Mouse (Mus musculus) frontal cortex, postnatal 10 days (tissue): Measurements from ENCODE around the gene Ppp2r5c.
A peak's percentile ranks its signal among the peaks of the same experiment; 100 is the strongest.

ENCODE experiments used
- DNase-seq, 2 experiments: peaks; one replicate each; pipeline ENCODE4 v3.0.0; 2022; ENCODE audit warnings: low spot score in 2 of 2, mixed read lengths in 1 of 2

Ppp2r5c gene

GRCm38 (mm10) chr12:110488031-110488430 lies 41.1 kb downstream of the Ppp2r5c start:
- DNase-seq = no peak

DNA sequence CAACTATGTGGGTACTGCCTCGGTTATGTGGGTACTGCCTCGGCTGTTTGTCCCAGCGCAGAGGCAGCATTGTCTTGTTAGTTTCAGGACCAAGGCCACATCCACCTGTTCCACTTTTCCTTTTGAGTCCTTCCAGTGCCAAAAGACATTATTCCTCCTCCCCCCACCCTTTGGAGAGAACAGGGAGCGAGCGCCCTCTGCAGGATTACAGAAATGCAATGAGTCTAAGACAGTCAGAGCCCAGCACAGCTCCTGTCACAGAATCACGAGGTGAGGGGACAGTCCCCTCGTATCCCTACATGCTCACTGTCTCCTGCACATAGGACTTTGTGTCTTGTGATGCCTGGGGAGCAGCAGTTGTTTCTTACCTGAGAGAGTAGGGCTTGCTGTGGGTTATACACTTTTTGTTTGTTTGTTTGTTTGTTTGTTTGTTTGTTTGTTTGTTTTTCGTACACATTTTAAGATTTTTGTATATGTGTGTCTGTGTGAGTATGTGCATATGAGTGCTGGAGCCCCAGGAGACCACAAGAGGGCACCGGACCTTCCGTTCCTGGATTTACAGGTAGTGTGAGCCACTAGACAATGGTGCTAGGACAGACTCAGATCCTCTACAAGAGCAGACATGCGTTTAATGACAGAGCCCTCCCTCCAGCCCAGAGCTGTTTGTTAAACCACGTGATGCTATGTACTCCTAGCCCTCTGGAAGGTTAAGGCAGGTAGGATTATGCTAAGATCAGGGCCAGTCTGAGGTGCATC lies 43.2 kb downstream of the Ppp2r5c start:
- DNase-seq = no peak

- no peak for DNase-seq
Measured at GRCm38 (mm10) chr12:110492436-110492835, 45.5 kb downstream of the Ppp2r5c start.

DNA sequence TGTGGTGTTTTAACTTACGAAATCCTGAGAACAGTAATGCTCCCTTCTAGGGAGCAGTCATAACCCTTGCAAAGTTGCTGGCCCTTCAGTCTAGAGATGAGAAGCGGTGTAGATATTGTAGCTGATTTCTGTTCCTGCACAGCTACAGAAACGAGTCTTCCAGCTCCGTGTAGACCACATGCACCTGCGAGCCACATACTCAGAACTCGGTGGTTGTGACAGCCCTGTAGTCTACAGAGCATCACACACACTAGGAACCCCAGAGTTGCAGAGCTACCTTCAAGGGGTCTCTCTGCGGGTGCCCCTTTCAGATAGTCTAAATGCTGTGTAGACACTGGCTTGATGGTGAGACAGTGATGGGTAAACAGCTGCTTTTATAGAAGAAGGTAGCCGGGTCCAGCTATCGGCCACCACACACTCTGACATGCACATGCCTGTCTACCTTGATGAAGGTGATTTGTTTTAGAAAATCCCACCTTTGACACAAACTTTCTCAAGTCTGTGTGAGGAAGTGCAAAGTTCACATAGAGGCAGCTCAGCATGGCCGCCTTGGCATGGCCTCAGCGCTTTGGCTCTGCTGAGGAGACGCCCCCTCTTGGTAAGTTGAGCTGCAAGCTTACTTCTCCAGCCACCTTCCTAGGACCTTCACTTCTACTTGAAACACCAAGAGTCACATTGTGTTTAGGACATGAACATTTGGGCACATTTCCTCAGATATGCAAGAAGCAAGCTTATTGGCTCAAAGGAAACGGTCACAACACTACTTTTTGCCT lies 46.9 kb downstream of the Ppp2r5c start:
- DNase-seq = no peak

DNA sequence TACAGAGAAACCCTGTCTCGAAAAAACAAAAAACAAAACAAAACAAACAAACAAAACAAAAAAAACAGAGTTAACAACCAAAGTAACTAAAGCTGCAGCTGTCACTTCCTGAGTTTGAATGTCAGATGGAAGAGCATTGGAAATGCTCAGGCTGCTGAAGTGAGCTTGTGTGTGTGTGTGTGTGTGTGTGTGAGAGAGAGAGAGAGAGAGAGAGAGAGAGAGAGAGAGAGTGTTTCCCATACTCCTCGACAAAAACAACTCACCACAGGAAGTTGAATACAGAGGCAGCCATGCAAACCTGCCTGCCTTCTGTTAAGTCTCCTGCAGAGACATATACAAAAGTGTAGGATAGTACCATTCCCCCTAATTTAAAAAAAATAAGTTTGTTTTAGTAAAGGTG lies 47.9 kb downstream of the Ppp2r5c start:
- DNase-seq = no peak

- no peak for DNase-seq
Measured at GRCm38 (mm10) chr12:110495260-110495659, 48.3 kb downstream of the Ppp2r5c start.

- DNase-seq = no peak
Measured at GRCm38 (mm10) chr12:110496016-110496415, 49.1 kb downstream of the Ppp2r5c start.

DNA sequence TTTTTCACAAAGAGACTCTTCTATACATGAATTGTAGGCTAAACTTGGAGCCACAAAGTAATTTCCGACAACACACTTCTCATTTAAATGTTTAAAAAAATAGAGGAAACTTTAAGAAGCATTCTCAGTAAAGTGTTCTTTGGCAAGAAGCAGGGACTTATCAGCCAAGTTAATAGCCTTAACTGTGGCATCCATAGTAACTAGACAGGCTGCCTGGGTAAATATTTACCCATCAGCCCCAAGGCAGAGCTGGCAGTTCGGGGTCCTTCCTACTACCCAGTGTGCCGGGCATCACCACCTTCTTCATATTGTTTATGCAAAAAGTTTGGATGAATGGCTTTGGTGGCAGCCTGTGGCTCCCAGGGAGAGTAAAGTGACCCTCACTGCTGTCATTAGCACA lies 50.1 kb downstream of the Ppp2r5c start:
- no peak for DNase-seq

GRCm38 (mm10) chr12:110497485-110497884 lies 50.6 kb downstream of the Ppp2r5c start:
- no peak for DNase-seq

DNA sequence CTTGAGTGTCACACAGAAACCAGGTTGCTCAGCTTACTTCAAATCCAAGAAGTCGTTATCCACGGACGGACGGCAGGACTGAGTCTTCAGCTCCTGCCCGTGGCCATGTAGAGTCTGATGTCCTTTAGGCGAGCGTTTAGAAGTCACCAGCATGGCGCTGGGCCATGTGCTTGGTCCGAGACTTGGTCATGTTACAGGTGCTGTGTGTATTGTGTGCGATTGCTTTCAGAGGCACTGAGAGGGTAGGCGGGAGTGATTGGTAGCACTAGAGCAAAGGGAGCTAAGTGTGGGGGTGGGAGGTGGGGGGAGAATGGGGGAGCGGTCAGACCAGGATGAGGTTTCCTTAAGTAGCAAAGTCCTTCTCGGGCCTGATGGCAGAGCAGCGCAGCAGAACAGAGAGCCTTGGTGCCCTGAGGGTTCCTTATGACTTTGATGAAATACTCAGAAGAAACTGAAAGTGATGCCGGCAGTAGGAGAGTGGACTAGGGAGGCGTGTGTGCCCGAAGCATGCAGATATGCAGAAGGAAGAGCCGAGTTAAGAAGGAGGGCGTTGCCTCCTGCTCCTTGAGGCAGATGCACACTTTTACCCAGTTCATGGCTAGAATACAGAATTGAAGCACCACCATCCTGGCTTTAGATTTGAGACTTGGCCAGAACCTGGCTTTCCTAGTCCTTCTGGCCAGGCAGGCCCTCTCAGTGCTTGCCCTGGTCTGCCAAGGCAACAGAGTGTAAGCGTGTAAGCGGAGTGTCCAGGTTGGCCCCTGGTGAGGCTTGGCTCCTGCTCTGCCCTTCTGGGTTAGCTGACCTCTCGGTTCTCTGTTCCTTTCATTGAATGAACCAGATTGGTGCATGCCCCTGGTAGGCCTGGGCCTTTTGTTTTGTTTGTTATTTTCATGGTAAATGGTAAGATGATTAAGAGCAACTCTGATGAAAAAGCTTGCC lies 51.6 kb downstream of the Ppp2r5c start:
- DNase-seq = no peak

- no peak for DNase-seq
Measured at GRCm38 (mm10) chr12:110499225-110499992, 52.5 kb downstream of the Ppp2r5c start.

GRCm38 (mm10) chr12:110500095-110500494 lies 53.2 kb downstream of the Ppp2r5c start:
- DNase-seq = no peak

DNA sequence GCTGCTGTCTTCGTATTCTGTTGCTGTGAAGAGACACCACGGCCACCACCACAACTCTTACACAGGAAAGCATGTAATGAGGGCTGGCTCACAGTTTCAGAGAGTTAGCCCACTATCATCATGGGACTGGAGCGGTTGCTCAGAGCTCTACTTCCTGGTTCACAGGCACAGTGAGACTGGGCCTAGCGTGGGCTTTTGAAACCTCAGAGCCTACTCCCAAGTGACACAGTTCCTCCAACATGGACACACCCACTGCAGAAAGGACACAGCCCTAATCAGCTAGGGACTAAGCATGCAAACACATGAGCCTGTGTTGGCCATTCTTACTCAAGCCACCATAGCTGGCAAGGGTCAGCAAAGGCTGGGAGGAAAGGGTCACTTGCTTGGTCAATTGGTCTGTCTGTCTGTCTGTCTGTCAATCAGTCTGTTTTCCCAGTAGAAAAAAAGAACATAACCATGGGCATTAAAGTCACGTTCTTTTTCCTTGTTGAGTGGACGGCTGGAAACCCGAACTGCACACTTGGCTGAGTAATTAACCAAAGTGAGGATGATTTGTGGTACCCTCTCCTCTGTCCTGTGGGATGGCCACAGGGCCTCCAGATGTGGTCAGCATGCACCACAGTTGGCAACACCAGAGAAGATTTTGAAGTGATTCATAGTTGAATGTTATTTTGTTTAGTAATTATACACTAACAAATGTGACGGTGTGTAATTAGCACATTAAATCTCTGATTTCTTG lies 56.7 kb downstream of the Ppp2r5c start:
- no peak for DNase-seq

DNA sequence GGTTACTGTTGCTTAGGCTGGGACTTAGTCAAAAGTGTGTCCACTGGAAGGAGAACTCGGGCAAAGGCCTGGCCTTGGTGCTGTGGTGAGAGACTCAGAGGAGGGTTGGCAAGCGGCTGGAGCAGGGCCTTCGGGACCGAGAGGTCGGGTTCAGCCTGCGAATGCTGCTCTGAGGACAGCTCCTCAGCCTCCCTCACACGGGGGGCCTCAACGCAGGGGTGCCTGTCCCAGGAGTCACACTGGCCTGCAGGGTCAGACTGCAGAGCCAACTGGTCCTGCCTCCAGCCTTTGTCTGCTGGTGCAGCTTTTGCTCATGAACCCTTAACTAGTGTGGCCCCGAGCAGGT lies 57.2 kb downstream of the Ppp2r5c start:
- DNase-seq = no peak

- no peak for DNase-seq
Measured at GRCm38 (mm10) chr12:110504793-110505192, 57.9 kb downstream of the Ppp2r5c start.

DNA sequence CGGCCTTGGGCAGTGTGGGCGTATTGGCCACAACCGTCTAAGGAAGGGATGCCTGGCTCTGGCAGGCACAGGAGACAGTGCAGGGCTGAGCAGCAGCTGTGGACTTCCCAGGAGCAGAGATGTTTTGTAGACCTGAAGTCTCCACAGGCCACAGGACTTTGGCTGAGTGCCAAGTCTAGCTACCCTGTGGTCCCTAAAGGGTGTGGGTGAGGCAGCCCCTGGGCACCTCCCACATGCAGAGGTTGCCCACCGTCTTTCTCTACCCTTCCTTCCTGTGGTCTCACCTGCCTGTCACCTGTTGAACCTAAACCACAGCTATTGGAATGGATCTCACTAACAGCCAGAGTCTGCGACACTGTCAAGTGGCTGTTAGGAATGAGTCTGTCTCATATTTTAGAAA lies 59.1 kb downstream of the Ppp2r5c start:
- DNase-seq = no peak

DNA sequence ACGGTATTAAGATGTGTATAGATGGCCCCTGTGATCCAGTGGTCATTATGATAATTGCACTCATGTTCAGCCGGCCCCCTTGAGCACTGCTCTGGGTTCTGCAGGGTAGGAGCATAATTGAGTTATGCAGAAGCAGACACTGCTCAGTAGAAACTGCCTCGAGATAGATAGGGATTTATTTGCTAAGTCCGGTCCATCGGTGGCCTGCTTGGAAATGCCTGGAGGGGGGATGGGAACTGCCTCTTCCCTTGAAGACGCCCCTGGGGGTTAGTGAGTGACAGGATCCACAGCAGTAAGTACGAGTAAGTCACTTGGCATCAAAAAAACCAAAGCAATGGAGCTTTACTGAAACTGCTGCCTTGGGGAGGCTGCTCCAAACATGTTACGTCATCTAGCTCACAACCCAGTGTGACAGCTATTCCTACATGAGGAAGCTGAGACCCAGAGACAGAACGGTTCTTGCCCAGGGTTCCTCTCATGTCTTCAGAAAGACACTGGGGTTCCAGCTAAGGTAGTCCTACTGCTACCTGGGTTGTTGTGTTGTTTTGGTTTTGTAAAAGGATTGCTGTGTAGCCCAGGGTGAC lies 60.9 kb downstream of the Ppp2r5c start:
- DNase-seq = no peak

- no peak for DNase-seq
Measured at GRCm38 (mm10) chr12:110508680-110509079, 61.8 kb downstream of the Ppp2r5c start.

- peak in 1 of 2 experiments; percentile 46 for DNase-seq
Measured at GRCm38 (mm10) chr12:110510171-110510871, 63.4 kb downstream of the Ppp2r5c start.

- no peak for DNase-seq
Measured at GRCm38 (mm10) chr12:110511201-110511600, 64.3 kb downstream of the Ppp2r5c start.
